Mouse (Mus musculus): ENCODE measurements around the gene Trmo. TPM values are rescaled to one million over a fixed set of nuclear protein-coding genes. Genes with fewer than 3 reads are reported as not detected.

Gene Trmo
- polyA plus RNA-seq (2014; fragmentation: Illumina TruSeq; extraction: RNeasy Lipid Tissue Mini Kit (QIAGEN cat#74804); ENCODE audit: low read depth, low replicate concordance) = 5.9 TPM

GRCm38 (mm10) chr4:46389013-46389611 lies at the start of gene Trmo:
TSS of gene Trmo (minus strand) at chr4:46389437.

GRCm38 (mm10) chr4:46413406-46413805 lies 24.2 kb upstream of the Trmo start, which contains the start of gene Hemgn:
TSS of gene Hemgn (minus strand) at chr4:46413506.

GRCm38 (mm10) chr4:46343596-46344260 lies 45.5 kb downstream of the Trmo start, which contains the start of gene Foxe1:
TSS of gene Foxe1 (plus strand) at chr4:46343609.

Other genes with a start within 250 kb of the Trmo start
- gene Xpa, start 193.1 kb downstream of the Trmo start, polyA plus RNA-seq (2014; fragmentation: Illumina TruSeq; extraction: RNeasy Lipid Tissue Mini Kit (QIAGEN cat#74804); ENCODE audit: low read depth, low replicate concordance) = 20.8 TPM
- gene Foxe1, start 45.8 kb downstream of the Trmo start, polyA plus RNA-seq (2014; fragmentation: Illumina TruSeq; extraction: RNeasy Lipid Tissue Mini Kit (QIAGEN cat#74804); ENCODE audit: low read depth, low replicate concordance) = not detected
- gene Hemgn, start 24.1 kb upstream of the Trmo start, polyA plus RNA-seq (2014; fragmentation: Illumina TruSeq; extraction: RNeasy Lipid Tissue Mini Kit (QIAGEN cat#74804); ENCODE audit: low read depth, low replicate concordance) = 77.4 TPM
- 138 TPM for gene Anp32b, start 61.5 kb upstream of the Trmo start, polyA plus RNA-seq (2014; fragmentation: Illumina TruSeq; extraction: RNeasy Lipid Tissue Mini Kit (QIAGEN cat#74804); ENCODE audit: low read depth, low replicate concordance)
- gene Nans, start 99.8 kb upstream of the Trmo start, polyA plus RNA-seq (2014; fragmentation: Illumina TruSeq; extraction: RNeasy Lipid Tissue Mini Kit (QIAGEN cat#74804); ENCODE audit: low read depth, low replicate concordance) = 4.4 TPM
- gene Trim14, start 146.7 kb upstream of the Trmo start, polyA plus RNA-seq (2014; fragmentation: Illumina TruSeq; extraction: RNeasy Lipid Tissue Mini Kit (QIAGEN cat#74804); ENCODE audit: low read depth, low replicate concordance) = 10.2 TPM
- 31.4 TPM for gene Coro2a, start 212.8 kb upstream of the Trmo start, polyA plus RNA-seq (2014; fragmentation: Illumina TruSeq; extraction: RNeasy Lipid Tissue Mini Kit (QIAGEN cat#74804); ENCODE audit: low read depth, low replicate concordance)